ENCODE assay signal across 9 mouse cellular contexts in the genomic region with DNA sequence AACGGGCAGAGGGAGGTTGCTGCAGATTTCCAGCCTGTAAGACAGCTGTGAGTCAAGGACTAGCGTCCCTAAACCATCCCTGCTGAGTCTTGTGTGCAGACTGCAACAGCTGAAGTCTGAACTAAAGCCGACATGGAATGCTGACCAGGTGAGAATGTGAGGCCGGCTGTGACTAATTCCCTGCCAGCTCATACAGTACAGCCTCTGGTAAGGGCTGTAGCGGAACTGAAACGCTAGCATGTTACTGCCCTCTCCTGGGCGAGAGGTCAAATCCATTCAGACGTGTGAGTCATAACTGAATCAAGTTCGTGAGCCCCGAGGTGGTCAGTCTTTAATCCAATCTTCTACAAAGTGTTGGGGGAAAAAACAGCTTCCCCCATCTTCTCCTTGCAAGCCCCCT. TPM values are rescaled to one million over a fixed set of nuclear protein-coding genes. Genes with fewer than 3 reads are reported as not detected.
DNase-seq lines count a peak whose midpoint lies in the region; ATAC-seq and TF ChIP-seq lines count a peak whose summit lies in the region.
"Had no signal": no experiment of that assay in that cellular context is flagged by ENCODE, and none has a peak within 500 bp of the region (broad histone marks: within the 10 kb centered on the region; RNA-seq: fewer than 3 reads in every experiment).

No protein-coding gene starts in this region.

- H3K4me2 ChIP-seq in hindbrain, postnatal 0 days (ENCODE audit: low read depth, low read length): no peak overlapping the region
- H3K4me2 ChIP-seq in lung, embryonic 14.5 days: no peak overlapping the region
- H3K4me2 ChIP-seq: liver, embryonic 13.5 days had no signal

- no peak for DNase-seq in testis, postnatal 14 days (ENCODE audit: low spot score)
- DNase-seq in hindbrain, postnatal 0 days (ENCODE audit: low spot score): peak; percentile 70
- peak; percentile 73 for DNase-seq in lung, embryonic 14.5 days
- peak; percentile 70 for DNase-seq in retina, embryonic 14.5 days (ENCODE audit: low spot score)
- no peak for DNase-seq in c-Kit-positive CD71-positive TER-119-positive erythroid progenitor cells, embryonic 14.5 days (ENCODE audit: low spot score)
- no peak for DNase-seq in layer of hippocampus, postnatal 14 days (ENCODE audit: low spot score in 2 of 2)
- DNase-seq: liver, embryonic 13.5 days had no signal

- no peak overlapping the region for H3K4me3 ChIP-seq in testis, adult 2 months (ENCODE audit: control insufficient read depth, low read depth, low read length)
- H3K4me3 ChIP-seq in cortical plate, adult 2 months (ENCODE audit: insufficient read depth, low read length): no peak overlapping the region
- no peak overlapping the region for H3K4me3 ChIP-seq in hindbrain, postnatal 0 days (ENCODE audit: low read length)
- no peak overlapping the region for H3K4me3 ChIP-seq in lung, embryonic 14.5 days (ENCODE audit: low read depth, low read length)
- H3K4me3 ChIP-seq: liver, embryonic 13.5 days had no signal

- no peak overlapping the region for H3K9ac ChIP-seq in hindbrain, postnatal 0 days (replicated peaks; ENCODE audit: low read length)
- H3K9ac ChIP-seq in lung, embryonic 14.5 days: no peak overlapping the region
- H3K9ac ChIP-seq: liver, embryonic 13.5 days had no signal

- no peaks in the 10 kb centered on the region for H3K27me3 ChIP-seq in testis, adult 2 months (ENCODE audit: control insufficient read depth, insufficient read depth, low read length)
- H3K27me3 ChIP-seq in hindbrain, postnatal 0 days (ENCODE audit: insufficient read depth, low read length): no peaks in the 10 kb centered on the region
- no peaks in the 10 kb centered on the region for H3K27me3 ChIP-seq in lung, embryonic 14.5 days (ENCODE audit: insufficient read depth, low read length)
- H3K27me3 ChIP-seq: liver, embryonic 13.5 days had no signal

- no peaks in the 10 kb centered on the region for H3K9me3 ChIP-seq in hindbrain, postnatal 0 days (ENCODE audit: low read length)
- no peaks in the 10 kb centered on the region for H3K9me3 ChIP-seq in lung, embryonic 14.5 days (ENCODE audit: low read depth, low read length)
- H3K9me3 ChIP-seq: liver, embryonic 13.5 days had no signal

- TF ChIP-seq CTCF in testis, adult 2 months (IDR thresholded peaks at IDR 0.05; ENCODE audit: control insufficient read depth, insufficient read depth, insufficient replicate concordance, low read depth, low read length): peak; percentile 19; the same call in 1 of the 2 replicates
- peak; percentile 18; the same call in 1 of the 2 replicates for TF ChIP-seq CTCF in cortical plate, adult 2 months (IDR thresholded peaks at IDR 0.05; ENCODE audit: extremely low read depth, insufficient read depth, low read length)
- peak; percentile 67 for TF ChIP-seq CTCF in hindbrain, postnatal 0 days (IDR thresholded peaks at IDR 0.05; ENCODE audit: low read depth)
- TF ChIP-seq CTCF in lung, embryonic 14.5 days (IDR thresholded peaks at IDR 0.05; ENCODE audit: low read depth): peak; percentile 63

- no peaks in the 10 kb centered on the region for H3K4me1 ChIP-seq in testis, adult 2 months (ENCODE audit: control insufficient read depth, insufficient read depth, low read length)
- peaks cover 10% of the 10 kb centered on the region for H3K4me1 ChIP-seq in cortical plate, adult 2 months (ENCODE audit: control insufficient read depth, insufficient read depth, low read length)
- 0 out of 2 replicates have a peak, but pooled peaks cover 5% of the 10 kb centered on the region for H3K4me1 ChIP-seq in hindbrain, postnatal 0 days (ENCODE audit: insufficient read depth, low read length)
- H3K4me1 ChIP-seq in lung, embryonic 14.5 days (ENCODE audit: insufficient read depth): no peaks in the 10 kb centered on the region
- H3K4me1 ChIP-seq: liver, embryonic 13.5 days had no signal

- H3K36me3 ChIP-seq in testis, adult 2 months (ENCODE audit: control insufficient read depth, insufficient read depth, low read length): no peaks in the 10 kb centered on the region
- no peaks in the 10 kb centered on the region for H3K36me3 ChIP-seq in hindbrain, postnatal 0 days (ENCODE audit: insufficient read depth, low read length)
- H3K36me3 ChIP-seq in lung, embryonic 14.5 days (ENCODE audit: insufficient read depth): no peaks in the 10 kb centered on the region
- H3K36me3 ChIP-seq: liver, embryonic 13.5 days had no signal

- no peak overlapping the region for H3K27ac ChIP-seq in testis, adult 2 months (ENCODE audit: control insufficient read depth, insufficient read depth, low read depth, low read length)
- no peak overlapping the region for H3K27ac ChIP-seq in cortical plate, adult 2 months (ENCODE audit: insufficient read depth, low read length)
- no peak overlapping the region for H3K27ac ChIP-seq in hindbrain, postnatal 0 days
- H3K27ac ChIP-seq in lung, embryonic 14.5 days (ENCODE audit: low read depth): no peak overlapping the region
- H3K27ac ChIP-seq: liver, embryonic 13.5 days had no signal

- ATAC-seq in hindbrain, postnatal 0 days: peak; percentile 74
- ATAC-seq in lung, embryonic 14.5 days (ENCODE audit: insufficient read depth): peak; percentile 75

- WGBS in hindbrain, postnatal 0 days: 26% methylated on average over 10 of the region's 10 CpGs
- 17% methylated on average over 10 of the region's 10 CpGs for WGBS in lung, embryonic 14.5 days

- no peak for TF ChIP-seq POLR2A in testis, adult 2 months (IDR thresholded peaks at IDR 0.05; ENCODE audit: control insufficient read depth, low read depth, low read length)
- no peak for TF ChIP-seq POLR2A in cortical plate, adult 2 months (IDR thresholded peaks at IDR 0.05; ENCODE audit: extremely low read depth, insufficient read depth, low read length)

RNA-seq across cellular contexts. Expression of gene Grin2b, which starts 42.9 kb away (rescaled TPM):
- 5.6 and 8.2 TPM in 2 replicates for polyA plus RNA-seq in testis, adult 2 months (2012; rRNA removed)
- polyA plus RNA-seq in cortical plate, adult 2 months (2012; rRNA removed): 44.7 and 46.9 TPM in 2 replicates
- total RNA-seq in hindbrain, postnatal 0 days (2014; rRNA removed): 45.8 and 55.1 TPM in 2 replicates
- 56.3 and 67.0 TPM in 2 replicates for polyA plus RNA-seq in hindbrain, postnatal 0 days (2015; fragmentation: Nextera tagmentation; extraction: Ambion mirVana)
- 0.47 and 0.82 TPM in 2 replicates for polyA plus RNA-seq in lung, embryonic 14.5 days (2014; fragmentation: Nextera tagmentation; extraction: Ambion mirVana)
- total RNA-seq in layer of hippocampus, postnatal 14 days (2021): 100 to 1,000 TPM; 348 to 384 TPM

Comparison
In these comparisons a context has a peak if more than half of its experiments do, and no peak if none do; other contexts are left out.
1. DNase-seq: peak in hindbrain, postnatal 0 days (single experiment), lung, embryonic 14.5 days (single experiment) and retina, embryonic 14.5 days (single experiment); none in testis, postnatal 14 days (single experiment), c-Kit-positive CD71-positive TER-119-positive erythroid progenitor cells, embryonic 14.5 days (single experiment) and layer of hippocampus, postnatal 14 days (0 of 2).
2. Peak in every context shown above with its lines, with median percentiles within 50 percentile points of each other: CTCF ChIP-seq.